8 mouse cellular contexts compared by ENCODE assay signal in genomic region chr3:129901271-129901809, GRCm38 (mm10). TPM values are rescaled to one million over a fixed set of nuclear protein-coding genes. Genes with fewer than 3 reads are reported as not detected.
A peak's percentile ranks its signal among the peaks of the same experiment; 100 is the strongest.
DNase-seq lines count a peak whose midpoint lies in the region.

TSS of gene Casp6 (plus strand) at chr3:129901425.

- H3K36me3 ChIP-seq in macrophage (ENCODE audit: inconsistent target), result no peaks in the 10 kb centered on the region

- 1% methylated on average over 31 of the region's 34 CpGs for WGBS in macrophage (ENCODE audit: missing documents)

- peak; percentile 83 for DNase-seq in adipocyte (ENCODE audit: low spot score)
- DNase-seq in embryo, embryonic 10 days (ENCODE audit: low spot score), result peak; percentile 90
- DNase-seq in gastrocnemius, postnatal 14 days, result peak; percentile 84
- DNase-seq in hindlimb bud, embryonic 11.5 days (ENCODE audit: extremely low spot score, low read depth, low spot score), result peak; percentile 47
- DNase-seq in left cerebral cortex, adult 18-20 months (ENCODE audit: low spot score in 2 of 2), result peak; percentile 62 to 69
- peak; percentile 71 to 72 for DNase-seq in right cerebral cortex, adult 2 months (ENCODE audit: low spot score in 2 of 2)
- peak; percentile 31 for DNase-seq in urinary bladder, postnatal 10 days (ENCODE audit: low spot score)

- H3K4me3 ChIP-seq in macrophage (ENCODE audit: inconsistent target), result peak within 1 kb of the TSS; percentile 61

- peak within 1 kb of the TSS; percentile 29 for H3K27ac ChIP-seq in macrophage

- intact Hi-C loops in gastrocnemius, postnatal 14 days (cut with DNase I; ENCODE audit: low total_unique reads), result no loop called here

- H3K79me2 ChIP-seq in macrophage (ENCODE audit: inconsistent target), result no peaks in the 10 kb centered on the region

RNA-seq across cellular contexts. Expression of gene Casp6, which starts in this region (rescaled TPM):
- total RNA-seq in gastrocnemius, postnatal 14 days (2021), result 1 to 10 TPM; 5.2 to 5.7 TPM
- 1 to 10 TPM; 5.3 to 7.8 TPM for total RNA-seq in left cerebral cortex, adult 18-20 months (2021)
- total RNA-seq in macrophage (2018; cell fraction: chromatin; rRNA removed), result 10 to 100 TPM in 6 of 26 experiments, 1 to 10 TPM in 20; 2.1 to 15.8 (median 5.7) TPM
- 10 to 100 TPM in 25 of 26 experiments, 1 to 10 TPM in 1; 9.9 to 24.9 (median 14.0) TPM for total RNA-seq in macrophage (2018; cell fraction: cytosol; rRNA removed)
- 10 to 100 TPM in 3 of 26 experiments, 1 to 10 TPM in 23; 1.7 to 14.7 (median 5.0) TPM for total RNA-seq in macrophage (2018; cell fraction: nucleus; rRNA removed)
- 16.3 to 27.9 TPM (median 24.4 TPM) in 3 replicates for polyA plus RNA-seq in macrophage (2018)

Comparison
In these comparisons a context has a peak if more than half of its experiments do, and no peak if none do; other contexts are left out.
1. Peak in every context shown above with its lines: DNase-seq, H3K4me3 ChIP-seq and H3K27ac ChIP-seq.
2. DNase-seq: peak in every context shown above with its lines; median percentile 90 in embryo, embryonic 10 days; 84 in gastrocnemius, postnatal 14 days; 83 in adipocyte; 72 in right cerebral cortex, adult 2 months; 66 in left cerebral cortex, adult 18-20 months; 47 in hindlimb bud, embryonic 11.5 days; 31 in urinary bladder, postnatal 10 days.